Mouse (Mus musculus): ENCODE measurements around the gene Ick.

Ick gene

GRCm38 (mm10) chr9:78190651-78191634, 82.0 kb downstream of the Ick start:
- DNase-seq (ENCODE audit: low spot score) = no peak

GRCm38 (mm10) chr9:78191736-78192135, 82.7 kb downstream of the Ick start:
- DNase-seq (ENCODE audit: low spot score) = no peak

- no peak for DNase-seq (ENCODE audit: low spot score)
Observed at GRCm38 (mm10) chr9:78193902-78194597, 85.1 kb downstream of the Ick start.

- DNase-seq (ENCODE audit: low spot score) = no peak
Observed at GRCm38 (mm10) chr9:78195034-78195433, 86.0 kb downstream of the Ick start.

GRCm38 (mm10) chr9:78197801-78198200, 88.8 kb downstream of the Ick start:
- DNase-seq (ENCODE audit: low spot score) = no peak

- no peak for DNase-seq (ENCODE audit: low spot score)
Observed at GRCm38 (mm10) chr9:78204194-78204593, 95.2 kb downstream of the Ick start.

- DNase-seq (ENCODE audit: low spot score) = no peak
Observed at GRCm38 (mm10) chr9:78208956-78209355, 100.0 kb downstream of the Ick start.

- DNase-seq (ENCODE audit: low spot score) = no peak
Observed at GRCm38 (mm10) chr9:78210079-78210478, 101.1 kb downstream of the Ick start.

GRCm38 (mm10) chr9:78210821-78211220, 101.8 kb downstream of the Ick start:
- no peak for DNase-seq (ENCODE audit: low spot score)

- no peak for DNase-seq (ENCODE audit: low spot score)
Observed at GRCm38 (mm10) chr9:78211521-78211920, 102.5 kb downstream of the Ick start.

GRCm38 (mm10) chr9:78212341-78213049, 103.5 kb downstream of the Ick start:
- no peak for DNase-seq (ENCODE audit: low spot score)

GRCm38 (mm10) chr9:78217074-78217473, 108.1 kb downstream of the Ick start:
- DNase-seq (ENCODE audit: low spot score) = no peak
